Mouse (Mus musculus) G1E (cell line): ENCODE results near the gene Fam43b.

Source experiments
- CTCF ChIP-seq: IDR thresholded peaks from 2 replicates; pipeline ENCODE4 v1.5.1; 2012; ENCODE audit warnings: low read depth, low read length, inconsistent platforms, mixed read lengths
- GATA1 ChIP-seq: IDR thresholded peaks from 2 replicates; pipeline ENCODE4 v1.6.1; 2012; ENCODE audit warnings: borderline replicate concordance, low read length, inconsistent platforms, mixed read lengths
- GATA2 ChIP-seq: IDR thresholded peaks from 2 replicates; pipeline ENCODE4 v1.6.1; 2012; ENCODE audit warnings: low read depth, low read length, inconsistent platforms, borderline replicate concordance
- POLR2AphosphoS5 ChIP-seq: IDR thresholded peaks from 2 replicates; pipeline ENCODE4 v1.6.1; 2012; ENCODE audit warnings: low read depth, low read length, inconsistent platforms; ENCODE audit not compliant: insufficient replicate concordance
- TAL1 ChIP-seq: conservative IDR thresholded peaks from 2 replicates; pipeline ENCODE4 v1.6.1; 2012; ENCODE audit warnings: low read depth, low read length, inconsistent platforms, mixed read lengths

DNA sequence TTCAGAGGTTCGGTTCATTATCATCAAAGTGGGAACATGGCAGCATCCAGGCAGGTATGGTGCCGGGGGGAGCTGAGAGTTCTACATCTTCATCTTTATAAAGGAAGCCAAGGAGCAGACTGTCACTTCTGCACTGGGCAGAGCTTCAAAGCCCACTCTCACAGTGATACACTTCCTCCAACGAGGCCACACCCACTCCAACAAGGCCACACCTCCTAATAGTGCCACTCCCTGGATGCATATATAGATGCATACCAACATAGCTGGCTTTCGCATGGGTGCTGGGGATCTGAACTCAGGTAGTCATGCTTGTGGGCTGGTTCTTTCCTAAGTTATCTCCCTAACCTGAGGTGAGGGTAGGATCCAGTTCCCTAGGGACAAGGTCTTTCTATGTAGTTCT lies 21.6 kb upstream of the Fam43b start:
- no peak for TF ChIP-seq CTCF
- no peak for TF ChIP-seq TAL1
- TF ChIP-seq POLR2AphosphoS5 = no peak
- TF ChIP-seq GATA1 = no peak
- TF ChIP-seq GATA2 = no peak
